Mouse (Mus musculus) retina, postnatal 7 days (tissue): ENCODE measurements around the gene 1110004F10Rik.

ENCODE experiments used
- DNase-seq: peaks from one replicate; pipeline ENCODE4 v3.0.0-alpha.2; 2012; ENCODE audit warnings: low read depth, low spot score

1110004F10Rik gene

DNA sequence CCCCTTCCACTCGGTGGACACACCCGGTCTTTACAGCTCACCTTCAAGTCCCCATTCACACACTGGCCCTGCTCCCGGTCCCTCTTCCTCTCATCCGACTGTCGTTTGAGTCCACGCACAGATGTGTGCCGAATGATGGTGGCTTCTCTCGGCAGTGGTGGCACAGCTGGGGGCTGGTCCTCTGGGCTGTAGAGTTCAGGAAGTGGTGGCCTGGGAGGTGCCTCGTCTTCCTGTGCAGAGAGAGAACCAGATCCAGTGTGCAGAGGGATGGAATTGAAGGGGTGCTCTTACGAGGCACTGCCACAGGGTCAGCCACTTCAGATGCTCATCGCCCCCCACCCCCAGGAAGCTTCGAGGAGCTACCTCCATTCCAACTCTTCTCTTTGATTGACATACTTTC, 98.0 kb downstream of the 1110004F10Rik start:
- no peak for DNase-seq

GRCm38 (mm10) chr7:116137671-116138070, 98.5 kb downstream of the 1110004F10Rik start:
- DNase-seq, result no peak

DNA sequence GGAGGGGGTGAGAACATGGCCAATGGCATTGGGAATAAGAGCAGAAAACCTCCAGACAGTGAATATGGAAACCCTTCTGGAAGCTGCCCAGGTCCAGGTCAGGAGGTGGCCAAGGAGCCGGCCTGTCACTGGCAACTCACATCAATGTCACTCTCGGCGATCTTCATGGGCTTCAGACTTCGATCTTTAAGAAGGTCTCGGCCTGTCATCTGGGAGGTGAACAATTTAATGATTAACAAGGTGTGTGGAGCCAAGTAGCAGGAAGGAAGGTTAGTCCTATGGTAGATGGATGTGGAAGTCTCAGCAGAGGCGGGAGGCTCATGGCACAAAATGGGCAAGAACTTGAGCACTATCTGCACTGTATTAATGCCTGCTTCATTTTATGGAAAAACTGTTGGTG, 105.8 kb downstream of the 1110004F10Rik start:
- DNase-seq, result no peak

DNA sequence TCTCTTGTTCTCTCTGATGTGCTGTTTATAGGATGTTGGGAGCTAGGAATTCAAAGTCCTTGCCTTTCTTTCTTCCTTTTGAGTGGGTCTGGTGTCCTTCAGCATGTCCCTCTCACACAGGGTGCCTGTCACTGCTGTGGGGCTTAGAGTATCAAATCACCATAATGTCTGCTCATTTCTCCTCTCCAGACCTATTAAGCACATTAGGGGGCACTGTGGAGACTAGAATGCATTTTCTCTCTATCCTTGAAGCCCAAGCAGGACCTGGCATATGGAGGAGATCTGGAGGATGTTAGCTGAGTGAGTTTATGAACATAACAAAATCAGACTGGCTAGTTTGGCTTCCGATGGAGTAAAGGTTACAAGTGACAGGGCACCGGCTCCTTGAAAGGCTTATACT, 107.9 kb downstream of the 1110004F10Rik start:
- DNase-seq, result no peak

DNA sequence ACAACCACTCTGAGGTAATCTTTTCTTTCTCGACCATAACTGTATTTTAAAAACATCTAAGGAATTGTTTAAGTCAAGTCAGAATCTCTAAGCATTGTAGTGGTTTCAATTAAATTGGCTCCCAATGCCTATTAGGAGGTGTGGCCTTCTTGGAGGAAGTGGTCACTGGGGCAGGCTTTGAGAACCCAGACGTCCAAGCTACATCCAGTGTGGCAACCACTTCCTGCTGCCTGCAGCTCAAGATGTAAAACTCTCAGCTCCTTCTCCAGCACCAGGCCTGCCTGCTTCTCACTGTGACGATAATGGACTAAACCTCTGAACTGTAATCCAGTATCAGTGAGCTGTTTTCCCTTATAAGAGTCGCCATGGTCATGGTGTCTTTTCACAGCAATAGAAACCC, 110.4 kb downstream of the 1110004F10Rik start:
- no peak for DNase-seq

GRCm38 (mm10) chr7:116153781-116154368, 114.7 kb downstream of the 1110004F10Rik start:
- no peak for DNase-seq
